Mouse (Mus musculus): ENCODE data around the gene Prkce. TPM values are rescaled to one million over a fixed set of nuclear protein-coding genes. Genes with fewer than 3 reads are reported as not detected.

The Prkce gene
- polyA plus RNA-seq, 1 experiment from 2014 or later: 6.7 TPM

DNA sequence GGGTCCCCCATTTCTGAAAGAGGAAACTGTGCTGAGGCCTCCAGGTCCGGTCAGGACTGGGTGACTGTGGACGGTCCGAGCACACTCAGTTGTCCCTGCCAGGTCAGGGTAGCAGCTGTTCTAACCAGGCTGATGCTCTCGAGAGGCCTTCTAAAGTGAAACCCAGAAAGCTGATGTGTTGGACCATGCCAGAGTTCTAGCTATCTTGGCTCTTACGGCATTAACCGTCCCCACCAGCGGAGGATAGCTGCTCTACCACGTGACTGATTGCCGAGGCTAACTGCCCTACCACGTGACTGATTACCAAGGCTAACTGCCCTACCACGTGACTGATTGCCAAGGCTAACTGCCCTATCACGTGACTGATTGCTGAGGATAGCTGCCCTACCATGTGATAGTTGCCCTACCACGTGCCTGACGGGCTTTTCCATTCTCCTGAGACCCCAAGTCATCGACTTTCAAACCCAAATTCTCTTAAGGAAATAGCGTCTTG is 62.6 kb downstream of the Prkce start:
- WGBS: 90% methylated on average over 16 of the region's 16 CpGs
- H3K9ac ChIP-seq: no peak overlapping the region
- no peak overlapping the region for H3K27ac ChIP-seq
- H3K36me3 ChIP-seq: no peaks in the 10 kb centered on the region
- H3K9me3 ChIP-seq: no peaks in the 10 kb centered on the region
- H3K4me2 ChIP-seq (replicated peaks): no peak overlapping the region
- H3K4me1 ChIP-seq: peaks cover 11% of the 10 kb centered on the region
- ATAC-seq (ENCODE audit: low FRiP score, low read depth): no peak
- H3K27me3 ChIP-seq: no peaks in the 10 kb centered on the region
- H3K4me3 ChIP-seq: no peak overlapping the region

- Histone ChIP-seq H3K4me1 (peaks cover 11% of the 10 kb centered on the region), H3K4me2 (replicated peaks) (no peak overlapping the region), H3K36me3 (no peaks in the 10 kb centered on the region), H3K9ac (no peak overlapping the region), H3K4me3 (no peak overlapping the region), H3K27ac (no peak overlapping the region), H3K27me3 (no peaks in the 10 kb centered on the region), H3K9me3 (no peaks in the 10 kb centered on the region)
- WGBS: 52% methylated on average over 12 of the region's 12 CpGs
- ATAC-seq (ENCODE audit: low FRiP score, low read depth): no peak
These were observed 64.2 kb downstream of the Prkce start for GRCm38 (mm10) chr17:86231741-86232179.

GRCm38 (mm10) chr17:86232248-86232647 is 64.7 kb downstream of the Prkce start:
- Histone ChIP-seq H3K27ac (no peak overlapping the region), H3K27me3 (no peaks in the 10 kb centered on the region), H3K4me1 (peaks cover 11% of the 10 kb centered on the region), H3K4me3 (no peak overlapping the region), H3K36me3 (no peaks in the 10 kb centered on the region), H3K9me3 (no peaks in the 10 kb centered on the region), H3K9ac (no peak overlapping the region), H3K4me2 (replicated peaks) (no peak overlapping the region)
- ATAC-seq (ENCODE audit: low FRiP score, low read depth): no peak
- WGBS: 65% methylated on average over 4 of the region's 4 CpGs

DNA sequence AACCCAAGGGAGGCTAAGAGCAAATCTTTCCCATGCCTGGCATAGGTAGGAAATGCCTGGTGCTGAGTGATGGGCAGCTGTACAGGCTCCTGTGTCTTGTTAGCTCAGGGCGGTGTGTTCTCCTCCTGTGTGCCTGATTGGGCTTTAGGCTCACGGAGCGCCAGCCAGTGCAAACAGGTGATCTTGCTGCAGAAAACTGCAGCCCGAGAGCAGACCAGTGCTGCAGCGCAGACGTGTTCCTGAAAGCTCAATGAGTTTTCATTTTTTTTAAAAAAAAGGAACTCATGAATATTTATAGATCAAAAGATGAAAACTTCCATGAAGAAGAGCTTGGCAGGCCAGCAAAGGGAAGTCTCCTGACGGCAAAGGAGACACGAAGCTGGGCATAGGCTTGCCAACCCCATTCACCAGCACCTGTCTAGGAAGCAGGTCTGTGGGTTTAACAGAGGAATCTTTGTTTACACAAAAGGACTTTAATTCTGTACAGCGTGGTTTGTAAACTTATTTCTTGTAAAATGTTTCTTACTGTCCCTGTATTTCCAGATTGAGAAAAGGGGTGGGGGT is 67.1 kb downstream of the Prkce start:
- Histone ChIP-seq H3K9me3 (no peaks in the 10 kb centered on the region), H3K9ac (no peak overlapping the region), H3K4me3 (no peak overlapping the region)

DNA sequence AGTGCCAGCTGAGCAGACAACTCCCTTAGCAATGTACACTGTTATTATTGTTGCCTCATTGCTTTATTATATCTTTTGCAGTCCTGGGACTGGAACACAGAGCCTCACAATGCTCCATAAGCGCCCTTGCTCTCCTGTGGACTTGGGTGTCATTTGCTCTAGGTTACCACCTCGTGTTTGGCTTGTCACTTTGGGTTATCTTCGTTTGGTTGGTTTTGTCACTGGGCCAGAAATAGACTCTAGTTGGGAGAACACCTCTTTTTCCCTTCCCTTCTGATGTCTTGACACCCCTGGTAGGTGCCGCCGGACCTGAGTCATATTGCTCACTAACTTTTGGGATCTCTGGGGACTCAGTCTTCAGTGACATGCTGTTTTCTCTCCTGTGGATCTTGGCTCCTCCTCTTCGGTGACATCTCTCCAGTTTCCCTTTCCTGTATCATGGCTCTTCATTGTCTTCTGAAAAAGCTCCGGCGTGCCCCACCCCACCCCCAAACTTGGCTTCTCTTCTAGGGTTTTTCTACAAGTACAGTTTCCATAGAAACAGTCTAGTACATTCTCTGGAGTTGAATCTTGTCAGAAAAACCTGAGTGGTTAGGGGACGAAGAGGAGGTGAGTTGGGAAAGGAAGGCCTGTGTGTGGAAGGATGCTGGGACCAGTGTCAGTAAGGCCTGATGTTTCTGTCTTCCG is 68.6 kb downstream of the Prkce start:
- H3K4me1 ChIP-seq: peaks cover 11% of the 10 kb centered on the region
- H3K4me2 ChIP-seq (replicated peaks): no peak overlapping the region
- no peak overlapping the region for H3K9ac ChIP-seq
- 90% methylated on average over 10 of the region's 10 CpGs for WGBS
- no peak for ATAC-seq (ENCODE audit: low FRiP score, low read depth)
- H3K9me3 ChIP-seq: no peaks in the 10 kb centered on the region
- no peak overlapping the region for H3K27ac ChIP-seq
- H3K27me3 ChIP-seq: no peaks in the 10 kb centered on the region
- H3K4me3 ChIP-seq: no peak overlapping the region
- H3K36me3 ChIP-seq: no peaks in the 10 kb centered on the region

More for the DNA sequence above, 67.1 kb downstream of the Prkce start:
- Histone ChIP-seq H3K36me3 (no peaks in the 10 kb centered on the region), H3K27me3 (no peaks in the 10 kb centered on the region), H3K27ac (no peak overlapping the region), H3K4me2 (replicated peaks) (no peak overlapping the region), H3K4me1 (peaks cover 11% of the 10 kb centered on the region)
- WGBS: 81% methylated on average over 9 of the region's 9 CpGs
- ATAC-seq (ENCODE audit: low FRiP score, low read depth): no peak

DNA sequence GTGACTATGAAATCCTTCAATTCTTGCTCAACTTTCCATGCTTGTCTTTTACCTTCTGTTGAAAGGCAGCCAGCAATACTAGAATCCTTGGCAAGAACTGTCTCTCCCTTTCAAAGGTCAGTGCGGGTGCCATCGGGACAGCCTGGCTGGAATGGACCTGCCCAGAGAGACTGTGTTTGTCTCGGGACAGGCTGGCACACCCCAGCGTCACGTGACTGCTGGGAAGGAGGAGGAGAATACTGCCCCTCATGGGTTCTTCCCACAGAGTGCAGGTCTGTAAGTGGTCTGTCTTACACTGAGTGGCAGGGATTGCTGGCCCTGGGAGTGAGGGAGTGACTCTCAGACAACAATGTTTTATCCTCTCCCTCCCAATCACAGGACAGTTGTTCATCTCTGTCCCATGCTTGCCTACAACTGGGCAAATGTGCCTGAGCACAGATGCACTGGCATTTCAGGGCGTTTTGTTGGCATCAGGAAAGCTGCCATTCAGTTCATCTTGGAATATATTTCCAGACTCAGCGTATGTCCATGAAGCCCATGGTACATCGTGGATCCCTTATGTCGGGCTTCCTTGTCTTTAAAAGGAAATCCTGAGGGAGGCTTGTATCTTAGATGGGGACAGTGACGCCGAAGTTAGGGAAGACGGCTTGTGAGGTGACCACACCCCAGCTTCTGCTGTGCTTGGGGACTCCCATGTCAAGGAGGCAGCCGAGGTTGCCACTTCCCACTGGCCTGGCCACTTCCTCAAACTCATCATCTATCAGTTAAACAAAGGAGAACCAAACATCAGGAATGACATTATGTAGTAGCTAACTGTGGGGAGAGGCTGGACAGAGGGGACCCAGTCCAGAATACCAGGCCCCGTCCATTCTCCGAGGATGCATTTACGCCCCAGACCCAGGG is 69.5 kb downstream of the Prkce start:
- Histone ChIP-seq H3K4me2 (replicated peaks) (no peak overlapping the region), H3K9me3 (no peaks in the 10 kb centered on the region), H3K27me3 (no peaks in the 10 kb centered on the region), H3K36me3 (no peaks in the 10 kb centered on the region), H3K9ac (no peak overlapping the region), H3K27ac (no peak overlapping the region), H3K4me1 (peaks cover 2% of the 10 kb centered on the region), H3K4me3 (no peak overlapping the region)
- ATAC-seq (ENCODE audit: low FRiP score, low read depth): no peak
- 88% methylated on average over 16 of the region's 16 CpGs for WGBS

DNA sequence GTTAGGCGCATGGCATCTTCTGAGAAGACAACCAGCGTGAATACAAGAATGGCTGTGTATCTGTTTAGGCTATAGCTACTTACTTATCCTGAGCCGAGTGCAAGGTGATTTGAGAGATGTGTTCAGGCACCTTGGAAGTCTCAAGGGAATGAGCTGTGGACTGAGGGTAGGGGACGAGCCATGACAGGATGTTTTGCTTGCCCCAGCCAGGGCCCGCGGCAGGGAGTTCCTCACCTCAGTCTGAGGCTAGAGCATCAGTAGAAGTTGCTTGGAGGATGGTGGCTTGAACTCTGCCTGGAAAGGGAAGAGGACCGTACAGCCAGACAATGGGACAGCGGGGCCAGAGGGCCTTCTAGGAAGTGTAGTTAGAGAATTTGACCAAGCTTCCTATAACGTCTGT is 74.7 kb downstream of the Prkce start:
- H3K9me3 ChIP-seq: no peaks in the 10 kb centered on the region
- H3K27ac ChIP-seq: no peak overlapping the region
- no peak overlapping the region for H3K9ac ChIP-seq
- H3K4me2 ChIP-seq (replicated peaks): no peak overlapping the region
- no peaks in the 10 kb centered on the region for H3K4me1 ChIP-seq
- no peak overlapping the region for H3K4me3 ChIP-seq
- ATAC-seq (ENCODE audit: low FRiP score, low read depth): no peak
- WGBS: 87% methylated on average over 9 of the region's 9 CpGs
- no peaks in the 10 kb centered on the region for H3K27me3 ChIP-seq
- no peaks in the 10 kb centered on the region for H3K36me3 ChIP-seq

DNA sequence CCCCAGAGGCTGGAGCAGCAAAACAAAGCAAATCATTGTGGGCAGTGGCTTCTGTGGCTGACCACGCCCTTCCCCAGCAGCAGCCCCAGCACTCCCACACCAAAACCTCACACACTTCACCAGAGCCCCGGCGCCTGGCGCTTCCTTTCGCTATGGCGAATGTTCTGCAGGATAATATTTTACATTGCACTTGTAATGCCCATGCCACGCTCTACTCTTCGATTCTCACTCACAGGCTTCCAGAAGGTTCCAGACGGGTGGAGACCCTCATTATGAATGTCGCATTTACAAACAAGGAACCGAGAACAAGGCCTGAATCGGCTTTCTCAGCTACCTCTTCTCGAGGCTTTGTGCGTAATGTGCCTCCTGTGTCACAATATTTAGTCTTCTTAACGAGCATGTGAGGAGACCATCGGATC is 75.5 kb downstream of the Prkce start:
- Histone ChIP-seq H3K4me2 (replicated peaks) (no peak overlapping the region), H3K4me3 (no peak overlapping the region), H3K27ac (no peak overlapping the region), H3K4me1 (no peaks in the 10 kb centered on the region), H3K9me3 (no peaks in the 10 kb centered on the region), H3K36me3 (no peaks in the 10 kb centered on the region), H3K27me3 (no peaks in the 10 kb centered on the region), H3K9ac (no peak overlapping the region)
- no peak for ATAC-seq (ENCODE audit: low FRiP score, low read depth)
- WGBS: 83% methylated on average over 16 of the region's 16 CpGs

DNA sequence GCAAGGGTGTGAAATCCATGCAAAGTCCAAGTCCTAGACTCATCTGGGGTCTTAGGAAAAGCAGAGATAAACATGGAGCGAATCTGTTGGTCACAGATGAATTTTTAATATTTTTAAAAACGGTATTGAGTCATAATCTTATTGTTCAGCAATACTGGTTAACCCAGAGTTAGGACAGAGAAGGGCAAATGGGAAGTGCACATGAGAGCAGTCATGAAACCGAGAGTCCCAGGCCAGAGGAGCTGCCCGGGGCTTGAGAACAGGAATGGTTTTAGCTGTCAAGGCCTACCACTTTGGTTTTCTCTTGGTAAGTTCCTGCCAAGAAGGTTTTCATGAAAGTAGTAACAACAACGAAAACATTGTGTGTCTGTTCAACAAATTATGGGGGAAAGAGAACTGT is 76.8 kb downstream of the Prkce start:
- Histone ChIP-seq H3K27me3 (no peaks in the 10 kb centered on the region), H3K4me2 (replicated peaks) (no peak overlapping the region), H3K9ac (no peak overlapping the region), H3K4me1 (no peaks in the 10 kb centered on the region), H3K36me3 (no peaks in the 10 kb centered on the region), H3K4me3 (no peak overlapping the region), H3K27ac (no peak overlapping the region), H3K9me3 (no peaks in the 10 kb centered on the region)
- no peak for ATAC-seq (ENCODE audit: low FRiP score, low read depth)
- 88% methylated on average over 5 of the region's 5 CpGs for WGBS

GRCm38 (mm10) chr17:86248832-86249231 is 81.2 kb downstream of the Prkce start:
- Histone ChIP-seq H3K36me3 (no peaks in the 10 kb centered on the region), H3K9ac (no peak overlapping the region), H3K4me3 (no peak overlapping the region), H3K4me1 (peaks cover 9% of the 10 kb centered on the region), H3K27me3 (no peaks in the 10 kb centered on the region), H3K27ac (no peak overlapping the region), H3K9me3 (no peaks in the 10 kb centered on the region), H3K4me2 (replicated peaks) (no peak overlapping the region)
- WGBS: 87% methylated on average over 8 of the region's 8 CpGs
- ATAC-seq (ENCODE audit: low FRiP score, low read depth): no peak

GRCm38 (mm10) chr17:86249499-86250405 is 82.2 kb downstream of the Prkce start:
- Histone ChIP-seq H3K4me2 (replicated peaks) (no peak overlapping the region), H3K9me3 (0 out of 2 replicates have a peak, but pooled peaks cover 1% of the 10 kb centered on the region), H3K9ac (no peak overlapping the region), H3K27me3 (no peaks in the 10 kb centered on the region), H3K36me3 (no peaks in the 10 kb centered on the region), H3K4me1 (peaks cover 15% of the 10 kb centered on the region), H3K27ac (no peak overlapping the region), H3K4me3 (no peak overlapping the region)
- ATAC-seq (ENCODE audit: low FRiP score, low read depth): no peak
- 76% methylated on average over 21 of the region's 21 CpGs for WGBS
